In genomic region chr12:81820700-81821099, GRCm38 (mm10) we compare ENCODE assay signal across 14 mouse cellular contexts. TPM values are rescaled to one million over a fixed set of nuclear protein-coding genes. Genes with fewer than 3 reads are reported as not detected.
DNase-seq lines count a peak whose midpoint lies in the region; ATAC-seq lines count a peak whose summit lies in the region.
"Had no signal": no experiment of that assay in that cellular context is flagged by ENCODE, and none has a peak within 500 bp of the region (broad histone marks: within the 10 kb centered on the region; RNA-seq: fewer than 3 reads in every experiment).

No protein-coding gene starts in this region.

- no peak overlapping the region for H3K9ac ChIP-seq in forebrain, embryonic 14.5 days (ENCODE audit: low read length)
- H3K9ac ChIP-seq: liver, embryonic 14.5 days had no signal

- H3K9me3 ChIP-seq in forebrain, embryonic 14.5 days (replicated peaks; ENCODE audit: control insufficient read depth, low read length): no peaks in the 10 kb centered on the region
- H3K9me3 ChIP-seq in forebrain, embryonic 10.5 days: no peaks in the 10 kb centered on the region

- H3K4me1 ChIP-seq in forebrain, embryonic 14.5 days (ENCODE audit: control insufficient read depth, insufficient read depth, low read length): peaks cover 4% of the 10 kb centered on the region; the same call in 1 of the 2 replicates
- H3K4me1 ChIP-seq in forebrain, embryonic 10.5 days: peaks cover 13% of the 10 kb centered on the region

- no peaks in the 10 kb centered on the region for H3K27me3 ChIP-seq in forebrain, embryonic 14.5 days (replicated peaks; ENCODE audit: control insufficient read depth, insufficient read depth, low read length)
- no peaks in the 10 kb centered on the region for H3K27me3 ChIP-seq in forebrain, embryonic 10.5 days (ENCODE audit: poor library complexity, severe bottlenecking)

- WGBS in forebrain, embryonic 14.5 days: 79% methylated on average over 4 of the region's 4 CpGs
- 92% methylated on average over 4 of the region's 4 CpGs for WGBS in forebrain, embryonic 10.5 days

- no peak overlapping the region for H3K4me3 ChIP-seq in forebrain, embryonic 14.5 days (ENCODE audit: low read depth, low read length)
- no peak overlapping the region for H3K4me3 ChIP-seq in forebrain, embryonic 10.5 days

- ATAC-seq in forebrain, embryonic 14.5 days: peak; percentile 72; the same call in 1 of the 2 replicates
- ATAC-seq: lung, postnatal 0 days; Patski had no signal

- no peak overlapping the region for H3K4me2 ChIP-seq in forebrain, embryonic 14.5 days (ENCODE audit: low read length)

- DNase-seq in forebrain, embryonic 14.5 days (ENCODE audit: low spot score): peak; percentile 79
- DNase-seq in forebrain, embryonic 10.5 days (ENCODE audit: extremely low spot score, low spot score): no peak
- DNase-seq in right cerebral cortex, adult 18-20 months: peak; percentile 11
- no peak for DNase-seq in right cerebral cortex, postnatal 4 days
- peak; percentile 68 to 72 for DNase-seq in cerebellum, postnatal 10 days
- peak; percentile 31 to 80 for DNase-seq in layer of hippocampus, postnatal 14 days (ENCODE audit: low spot score in 2 of 2)
- no peak for DNase-seq in gastrocnemius, postnatal 36 days
- DNase-seq in MN1 (ENCODE audit: low spot score): no peak
- DNase-seq: heart, adult 11 months; kidney, adult 8-10 months; thymus, adult 18-20 months had no signal

- intact Hi-C loops in gastrocnemius, postnatal 36 days (cut with DNase I): no loop called here

- H3K36me3 ChIP-seq in forebrain, embryonic 14.5 days (ENCODE audit: control insufficient read depth, insufficient read depth, low read length): no peaks in the 10 kb centered on the region
- no peaks in the 10 kb centered on the region for H3K36me3 ChIP-seq in forebrain, embryonic 10.5 days (replicated peaks)

- no peak overlapping the region; the same call in 1 of the 2 replicates for H3K27ac ChIP-seq in forebrain, embryonic 14.5 days (ENCODE audit: low read depth, low read length)
- no peak overlapping the region for H3K27ac ChIP-seq in forebrain, embryonic 10.5 days
- H3K27ac ChIP-seq: liver, embryonic 14.5 days had no signal

RNA-seq across cellular contexts. Expression of gene Pcnx, which starts 39.1 kb away (rescaled TPM):
- 9.6 and 16.2 TPM in 2 replicates for polyA plus RNA-seq in forebrain, embryonic 14.5 days (2014; fragmentation: Nextera tagmentation; extraction: Ambion mirVana)
- 7.6 and 7.7 TPM in 2 replicates for polyA plus RNA-seq in forebrain, embryonic 10.5 days (2016; fragmentation: Nextera tagmentation; extraction: Ambion mirVana)
- total RNA-seq in layer of hippocampus, postnatal 14 days (2021): 100 to 1,000 TPM in 1 of 2 experiments, 10 to 100 TPM in 1; 97.4 to 115 TPM
- total RNA-seq in gastrocnemius, postnatal 36 days (2021): 10 to 100 TPM; 35.8 to 40.9 TPM

RNA-seq across cellular contexts. Expression of gene Map3k9, which starts 39.7 kb away (rescaled TPM):
- polyA plus RNA-seq in forebrain, embryonic 14.5 days (2014; fragmentation: Nextera tagmentation; extraction: Ambion mirVana): 3.6 and 5.0 TPM in 2 replicates
- polyA plus RNA-seq in forebrain, embryonic 10.5 days (2016; fragmentation: Nextera tagmentation; extraction: Ambion mirVana): 1.3 and 1.6 TPM in 2 replicates
- total RNA-seq in layer of hippocampus, postnatal 14 days (2021): 10 to 100 TPM; 36.6 to 44.4 TPM
- under 1 TPM; 0.07 to 0.10 TPM for total RNA-seq in gastrocnemius, postnatal 36 days (2021)

Comparison
In these comparisons a context has a peak if more than half of its experiments do, and no peak if none do; other contexts are left out.
1. DNase-seq: peak in forebrain, embryonic 14.5 days (single experiment), right cerebral cortex, adult 18-20 months (single experiment), cerebellum, postnatal 10 days (2 of 2) and layer of hippocampus, postnatal 14 days (2 of 2); none in forebrain, embryonic 10.5 days (single experiment), right cerebral cortex, postnatal 4 days (single experiment), gastrocnemius, postnatal 36 days (0 of 2) and MN1 (single experiment).
2. RNA of gene Map3k9, which starts 39.7 kb away (total RNA-seq): 36.6 to 44.4 TPM in layer of hippocampus, postnatal 14 days; 0.07 to 0.10 TPM in gastrocnemius, postnatal 36 days; every median in the first group is over 10 times any median in the second.